Mouse (Mus musculus) C2C12 (cell line): Measurements from ENCODE around the gene Gm20388.

Experiments
- CEBPB ChIP-seq: IDR thresholded peaks from one replicate; pipeline ENCODE4 v1.6.1; 2011; ENCODE audit warnings: low read depth, mild to moderate bottlenecking, control low read depth, moderate library complexity
- CTCF ChIP-seq: IDR thresholded peaks from one replicate; pipeline ENCODE4 v1.5.1; 2011; ENCODE audit not compliant: control insufficient read depth, insufficient read depth, insufficient read length
- MYOG ChIP-seq: IDR thresholded peaks from one replicate; pipeline ENCODE4 v1.6.1; 2011; ENCODE audit not compliant: control insufficient read depth, insufficient read length; ENCODE audit errors: extremely low read depth
- USF1 ChIP-seq: IDR thresholded peaks from one replicate; pipeline ENCODE4 v1.6.1; 2011; ENCODE audit warnings: low read depth, mild to moderate bottlenecking, control low read depth, moderate library complexity

DNA sequence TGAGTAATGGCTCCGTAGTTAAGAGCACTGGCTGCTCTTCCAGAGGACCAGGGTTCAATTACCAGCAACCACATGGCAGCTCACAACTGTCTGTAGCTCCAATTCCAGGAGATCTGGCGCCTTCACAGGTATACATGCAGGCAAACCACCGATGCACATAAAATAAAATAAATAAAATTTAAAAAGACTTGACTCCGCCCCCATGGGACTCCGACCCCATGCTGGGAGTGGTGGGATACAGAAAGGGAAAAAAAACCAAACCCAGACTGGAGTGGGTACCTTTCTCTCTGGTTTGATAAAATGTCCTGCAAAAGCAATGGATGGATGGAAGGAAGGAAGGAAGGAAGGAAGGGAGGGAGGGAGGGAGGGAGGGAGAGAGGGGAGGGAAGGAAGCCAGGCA is 409.5 kb downstream of the Gm20388 start:
- TF ChIP-seq CTCF (no peak), MYOG (no peak), USF1 (no peak), CEBPB (no peak)
